Mouse (Mus musculus) embryonic facial prominence, embryonic 12.5 days (tissue): ENCODE results near the gene Map3k5. TPM values are rescaled to one million over a fixed set of nuclear protein-coding genes. Genes with fewer than 3 reads are reported as not detected.

ENCODE experiments used
- ATAC-seq: fragments of 200-750 bp; cut with Nextera tagmentation; 2 replicates; pipeline ENCODE4 v1.8.0; 2017; ENCODE audit not compliant: insufficient number of reproducible peaks, insufficient read depth, low FRiP score, low TSS enrichment
- H3K27ac ChIP-seq: fragments of 300-500 bp; sonication (generic); 2 replicates; pipeline ENCODE4 v1.5.1; 2016; ENCODE audit warnings: mild to moderate bottlenecking
- H3K27me3 ChIP-seq: fragments of 300-500 bp; sonication (generic); 2 replicates; pipeline ENCODE4 v1.6.1; 2016; ENCODE audit warnings: mild to moderate bottlenecking, moderate library complexity
- H3K36me3 ChIP-seq: fragments of 300-500 bp; sonication (generic); 2 replicates; pipeline ENCODE4 v1.6.1; 2016; ENCODE audit warnings: mild to moderate bottlenecking
- H3K4me1 ChIP-seq: fragments of 300-500 bp; sonication (generic); 2 replicates; pipeline ENCODE4 v1.6.1; 2016
- H3K4me2 ChIP-seq: fragments of 300-500 bp; sonication (generic); replicated peaks from 2 replicates; pipeline ENCODE4 v1.6.1; 2016; ENCODE audit warnings: mild to moderate bottlenecking, moderate library complexity
- H3K4me3 ChIP-seq: fragments of 300-500 bp; sonication (generic); 2 replicates; pipeline ENCODE4 v1.5.1; 2016; ENCODE audit warnings: mild to moderate bottlenecking
- H3K9ac ChIP-seq: fragments of 300-500 bp; sonication (generic); 2 replicates; pipeline ENCODE4 v1.6.1; 2016; ENCODE audit warnings: mild to moderate bottlenecking, moderate library complexity
- H3K9me3 ChIP-seq: fragments of 300-500 bp; sonication (generic); 2 replicates; pipeline ENCODE4 v1.6.1; 2016; ENCODE audit warnings: mild to moderate bottlenecking, moderate library complexity
- WGBS: fragments of 180-500 bp; shearing (Covaris S2); methylation state at CpG from one replicate; pipeline ENCODE4 v1.1.7; 2016; 5-methylcytosine and 5-hydroxymethylcytosine counted together
- polyA plus RNA-seq: library from polyadenylated mRNA; unstranded; fragments of >200 nt; fragmentation: Nextera tagmentation; extraction: Ambion mirVana; gene quantifications from 2 replicates; pipeline ENCODE4 v1.2.1, GENCODE M21; 2016

Gene Map3k5
- polyA plus RNA-seq, 1 experiment from 2014 or later: 2.5 TPM

- WGBS: 90% methylated on average over 3 of the region's 3 CpGs
- Histone ChIP-seq H3K4me3 (no peak overlapping the region), H3K9ac (no peak overlapping the region), H3K4me1 (no peaks in the 10 kb centered on the region), H3K36me3 (no peaks in the 10 kb centered on the region), H3K9me3 (no peaks in the 10 kb centered on the region), H3K27ac (no peak overlapping the region), H3K4me2 (no peak overlapping the region), H3K27me3 (no peaks in the 10 kb centered on the region)
- no peak for ATAC-seq
Observed at GRCm38 (mm10) chr10:20039531-20039930, 105.3 kb downstream of the Map3k5 start.

DNA sequence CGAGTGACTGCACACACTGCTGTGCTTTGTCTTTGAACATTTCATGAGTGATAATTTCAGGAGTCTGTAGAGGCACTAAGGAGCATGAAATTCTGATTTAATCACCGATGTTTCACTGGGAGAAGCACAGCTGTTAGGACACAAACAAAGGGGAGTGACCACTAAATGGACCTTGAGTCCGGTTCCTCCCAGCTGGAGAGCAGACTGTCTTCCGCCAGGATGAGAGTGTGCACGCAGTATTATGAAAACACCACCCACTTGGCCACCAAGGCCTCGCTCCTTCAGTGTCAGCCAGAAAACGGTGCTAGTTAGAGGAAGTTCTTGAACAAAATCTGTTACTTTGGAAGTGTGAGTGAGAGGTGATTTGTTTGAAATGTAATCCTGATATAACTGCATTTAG, 105.8 kb downstream of the Map3k5 start:
- Histone ChIP-seq H3K9me3 (no peaks in the 10 kb centered on the region), H3K4me3 (no peak overlapping the region), H3K4me1 (no peaks in the 10 kb centered on the region), H3K36me3 (no peaks in the 10 kb centered on the region), H3K27ac (no peak overlapping the region), H3K27me3 (no peaks in the 10 kb centered on the region), H3K4me2 (no peak overlapping the region), H3K9ac (no peak overlapping the region)
- WGBS: 51% methylated on average over 7 of the region's 7 CpGs
- ATAC-seq: no peak

GRCm38 (mm10) chr10:20040677-20041076, 106.4 kb downstream of the Map3k5 start:
- H3K27me3 ChIP-seq: no peaks in the 10 kb centered on the region
- 75% methylated on average over 4 of the region's 4 CpGs for WGBS
- H3K27ac ChIP-seq: no peak overlapping the region
- no peaks in the 10 kb centered on the region for H3K9me3 ChIP-seq
- no peak overlapping the region for H3K4me2 ChIP-seq
- ATAC-seq: no peak
- H3K9ac ChIP-seq: no peak overlapping the region
- H3K36me3 ChIP-seq: no peaks in the 10 kb centered on the region
- no peak overlapping the region for H3K4me3 ChIP-seq
- no peaks in the 10 kb centered on the region for H3K4me1 ChIP-seq

GRCm38 (mm10) chr10:20042081-20042480, 107.8 kb downstream of the Map3k5 start:
- no peak overlapping the region for H3K27ac ChIP-seq
- H3K4me3 ChIP-seq: no peak overlapping the region
- ATAC-seq: no peak
- H3K4me2 ChIP-seq: no peak overlapping the region
- no peaks in the 10 kb centered on the region for H3K27me3 ChIP-seq
- H3K9me3 ChIP-seq: no peaks in the 10 kb centered on the region
- 94% methylated on average over 8 of the region's 8 CpGs for WGBS
- H3K9ac ChIP-seq: no peak overlapping the region
- H3K36me3 ChIP-seq: no peaks in the 10 kb centered on the region
- no peaks in the 10 kb centered on the region for H3K4me1 ChIP-seq

DNA sequence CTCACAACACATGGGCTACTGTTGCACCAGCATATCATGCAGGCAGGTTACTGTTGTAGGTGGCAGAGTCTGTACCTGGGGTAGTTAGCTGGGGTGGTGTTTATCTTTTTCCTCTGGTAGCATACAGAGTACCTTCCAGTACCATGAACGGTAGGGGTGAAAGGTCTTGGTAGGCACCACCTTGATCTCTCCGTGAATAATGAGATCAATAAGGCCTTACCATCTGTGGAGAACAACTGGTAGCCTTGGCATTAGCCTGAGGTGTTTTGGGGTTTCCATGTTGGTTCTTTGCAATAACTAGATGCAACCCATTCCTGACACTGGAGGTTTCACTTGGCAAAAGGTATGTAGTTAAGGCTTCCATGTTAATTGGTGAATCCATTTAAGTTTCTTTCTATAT, 109.8 kb downstream of the Map3k5 start:
- no peaks in the 10 kb centered on the region for H3K36me3 ChIP-seq
- 93% methylated on average over 2 of the region's 2 CpGs for WGBS
- H3K4me2 ChIP-seq: no peak overlapping the region
- no peaks in the 10 kb centered on the region for H3K4me1 ChIP-seq
- H3K9me3 ChIP-seq: no peaks in the 10 kb centered on the region
- H3K27me3 ChIP-seq: no peaks in the 10 kb centered on the region
- no peak overlapping the region for H3K27ac ChIP-seq
- no peak for ATAC-seq
- no peak overlapping the region for H3K4me3 ChIP-seq
- no peak overlapping the region for H3K9ac ChIP-seq

DNA sequence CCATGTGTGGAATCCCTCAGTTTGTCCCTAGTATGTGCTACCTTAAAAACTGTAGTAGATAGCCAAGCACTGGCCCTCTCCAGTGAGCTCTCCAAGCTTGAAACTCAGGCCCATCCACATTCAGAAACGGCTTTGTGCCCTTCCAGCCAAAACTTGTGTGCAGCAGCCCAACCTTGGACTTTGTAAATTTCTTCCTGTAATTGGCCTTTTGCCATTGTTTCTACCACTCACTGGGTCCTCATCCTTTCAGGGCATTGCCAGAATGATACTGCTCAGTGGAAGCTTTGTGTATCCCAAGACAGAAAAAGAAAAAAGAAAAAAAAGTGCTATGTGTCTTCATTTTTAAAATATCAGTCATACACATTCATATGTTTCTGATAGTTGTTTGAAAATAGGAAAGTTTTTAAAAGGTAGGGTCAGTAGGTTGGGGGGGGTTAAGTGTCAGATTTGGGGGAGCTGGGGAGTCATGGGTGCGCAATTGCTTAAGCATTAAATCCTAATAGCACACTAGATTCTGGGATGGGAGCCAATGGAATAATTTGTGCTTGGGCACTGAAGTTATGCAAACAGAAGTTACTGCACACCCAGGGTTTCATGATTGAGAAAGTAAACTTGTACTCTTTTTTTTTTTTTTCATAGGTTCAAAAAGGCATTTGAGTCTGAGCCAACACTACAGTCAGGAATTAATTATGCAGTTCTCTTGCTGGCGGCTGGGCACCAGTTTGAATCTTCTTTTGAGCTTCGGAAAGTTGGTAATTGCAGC, 111.6 kb downstream of the Map3k5 start:
- ATAC-seq: no peak
- H3K9ac ChIP-seq: no peak overlapping the region
- H3K27ac ChIP-seq: no peak overlapping the region
- no peak overlapping the region for H3K4me3 ChIP-seq
- no peak overlapping the region for H3K4me2 ChIP-seq
- no peaks in the 10 kb centered on the region for H3K36me3 ChIP-seq
- H3K27me3 ChIP-seq: no peaks in the 10 kb centered on the region
- H3K9me3 ChIP-seq: no peaks in the 10 kb centered on the region
- H3K4me1 ChIP-seq: no peaks in the 10 kb centered on the region
- 48% methylated on average over 4 of the region's 4 CpGs for WGBS

- Histone ChIP-seq H3K4me1 (no peaks in the 10 kb centered on the region), H3K4me2 (no peak overlapping the region), H3K9me3 (no peaks in the 10 kb centered on the region), H3K36me3 (no peaks in the 10 kb centered on the region), H3K4me3 (no peak overlapping the region), H3K27ac (no peak overlapping the region), H3K9ac (no peak overlapping the region), H3K27me3 (no peaks in the 10 kb centered on the region)
- 91% methylated on average over 14 of the region's 14 CpGs for WGBS
- ATAC-seq: no peak
Observed at GRCm38 (mm10) chr10:20056859-20057644, 122.8 kb downstream of the Map3k5 start.

DNA sequence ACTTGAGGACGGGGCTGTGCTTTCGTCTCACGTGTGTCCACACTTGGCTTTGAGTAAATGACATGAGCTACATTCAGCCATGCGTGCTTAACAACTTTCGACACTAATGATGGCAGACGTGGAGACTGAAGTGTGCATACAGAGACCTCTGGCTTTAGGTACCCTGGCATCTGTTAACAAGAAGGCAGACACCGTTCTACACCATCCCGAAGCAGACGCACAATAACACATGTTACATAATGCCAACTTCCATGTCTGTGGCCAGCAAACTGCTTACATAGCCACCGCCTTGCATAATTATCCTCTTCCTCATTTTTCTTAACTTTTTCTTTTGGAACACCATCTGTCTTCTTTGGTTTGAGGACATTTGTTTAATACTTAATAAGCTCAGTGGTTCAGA, 123.8 kb downstream of the Map3k5 start:
- H3K27me3 ChIP-seq: no peaks in the 10 kb centered on the region
- ATAC-seq: no peak
- 87% methylated on average over 10 of the region's 10 CpGs for WGBS
- no peaks in the 10 kb centered on the region for H3K4me1 ChIP-seq
- no peaks in the 10 kb centered on the region for H3K9me3 ChIP-seq
- H3K36me3 ChIP-seq: no peaks in the 10 kb centered on the region
- no peak overlapping the region for H3K4me3 ChIP-seq
- no peak overlapping the region for H3K27ac ChIP-seq
- H3K9ac ChIP-seq: no peak overlapping the region
- no peak overlapping the region for H3K4me2 ChIP-seq

DNA sequence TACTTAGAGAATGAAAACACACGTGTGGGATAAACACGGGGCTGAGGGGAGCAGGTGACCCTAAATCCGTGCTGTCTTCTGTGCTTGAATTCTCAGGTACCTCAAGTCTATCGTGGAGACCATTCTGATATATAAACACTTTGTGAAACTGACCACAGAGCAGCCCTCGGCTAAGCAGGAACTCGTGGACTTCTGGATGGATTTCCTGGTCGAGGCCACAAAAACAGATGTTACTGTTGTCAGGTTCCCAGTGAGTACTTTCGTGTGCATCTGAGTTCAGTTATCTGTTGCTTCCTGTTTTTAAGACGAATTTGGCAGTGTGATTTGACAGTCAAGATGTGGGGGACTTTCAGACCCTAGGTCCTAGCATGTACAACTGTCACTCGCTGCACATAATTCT, 124.6 kb downstream of the Map3k5 start:
- no peak overlapping the region for H3K27ac ChIP-seq
- H3K9me3 ChIP-seq: no peaks in the 10 kb centered on the region
- H3K9ac ChIP-seq: no peak overlapping the region
- no peaks in the 10 kb centered on the region for H3K4me1 ChIP-seq
- no peaks in the 10 kb centered on the region for H3K36me3 ChIP-seq
- H3K4me2 ChIP-seq: no peak overlapping the region
- ATAC-seq: no peak
- no peak overlapping the region for H3K4me3 ChIP-seq
- no peaks in the 10 kb centered on the region for H3K27me3 ChIP-seq
- 69% methylated on average over 10 of the region's 10 CpGs for WGBS

- no peak for ATAC-seq
- H3K4me3 ChIP-seq: no peak overlapping the region
- H3K36me3 ChIP-seq: no peaks in the 10 kb centered on the region
- no peaks in the 10 kb centered on the region for H3K4me1 ChIP-seq
- WGBS: 80% methylated on average over 15 of the region's 15 CpGs
- no peak overlapping the region for H3K9ac ChIP-seq
- no peaks in the 10 kb centered on the region for H3K9me3 ChIP-seq
- no peaks in the 10 kb centered on the region for H3K27me3 ChIP-seq
- H3K27ac ChIP-seq: no peak overlapping the region
- H3K4me2 ChIP-seq: no peak overlapping the region
Observed at GRCm38 (mm10) chr10:20060320-20060970, 126.2 kb downstream of the Map3k5 start.

- H3K4me1 ChIP-seq: no peaks in the 10 kb centered on the region
- H3K36me3 ChIP-seq: no peaks in the 10 kb centered on the region
- no peak overlapping the region for H3K9ac ChIP-seq
- 79% methylated on average over 9 of the region's 9 CpGs for WGBS
- no peak overlapping the region for H3K4me2 ChIP-seq
- H3K27me3 ChIP-seq: no peaks in the 10 kb centered on the region
- ATAC-seq: no peak
- no peak overlapping the region for H3K27ac ChIP-seq
- H3K9me3 ChIP-seq: no peaks in the 10 kb centered on the region
- no peak overlapping the region for H3K4me3 ChIP-seq
Observed at GRCm38 (mm10) chr10:20064556-20065207, 130.4 kb downstream of the Map3k5 start.
